Mouse (Mus musculus) brown adipose tissue, adult 24 weeks (tissue): Measurements from ENCODE around the gene Gigyf1. TPM values are rescaled to one million over a fixed set of nuclear protein-coding genes. Genes with fewer than 3 reads are reported as not detected.
A peak's percentile ranks its signal among the peaks of the same experiment; 100 is the strongest.

Experiments used
- H3K27ac ChIP-seq: fragments of 200-500 bp; replicated peaks from 2 replicates; pipeline ENCODE4 v1.5.1; 2012; ENCODE audit warnings: low read depth, mild to moderate bottlenecking, low read length
- H3K4me1 ChIP-seq: fragments of 200-500 bp; 2 replicates; pipeline ENCODE4 v1.6.1; 2012; ENCODE audit warnings: low read length, mixed read lengths; ENCODE audit not compliant: control insufficient read depth, insufficient read depth, insufficient read length
- H3K4me3 ChIP-seq: fragments of 200-500 bp; 2 replicates; pipeline ENCODE4 v1.5.1; 2012; ENCODE audit warnings: low read depth, mild to moderate bottlenecking, low read length, moderate library complexity; ENCODE audit not compliant: insufficient read depth
- polyA plus RNA-seq: library from polyadenylated mRNA; stranded (reverse); fragments of >200 nt; gene quantifications from 2 replicates; pipeline ENCODE4 v1.2.4, GENCODE M21; 2012; ENCODE audit not compliant: missing spikeins, insufficient read depth, insufficient read length

The Gigyf1 gene
- polyA plus RNA-seq, 1 experiment: 8.6 TPM

DNA sequence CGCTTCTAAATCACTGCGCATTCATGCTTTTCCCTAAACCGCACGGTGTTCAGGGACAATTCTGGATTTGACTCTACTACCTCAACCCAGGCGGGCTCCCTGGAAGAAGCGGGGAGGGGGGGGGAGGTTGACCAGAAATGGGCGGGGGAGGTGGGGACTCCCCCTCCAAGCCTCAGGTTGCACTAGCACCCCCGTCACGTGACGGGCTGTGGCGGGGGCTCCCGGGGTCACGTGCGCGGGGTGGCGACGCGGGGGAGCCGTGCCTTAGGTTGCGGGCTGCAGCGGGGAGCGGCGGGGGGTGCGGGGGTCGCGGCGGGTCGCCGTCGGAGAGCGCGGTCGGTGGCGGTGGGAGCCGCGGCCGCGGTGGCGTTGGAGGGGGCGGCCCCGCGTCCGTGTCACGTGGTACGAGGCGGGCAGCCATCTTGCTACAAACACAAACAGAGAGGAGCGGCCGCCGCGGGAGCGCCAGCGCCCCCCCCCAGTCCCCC lies 8.3 kb upstream of the Gigyf1 start:
- Histone ChIP-seq H3K27ac (0 out of 2 replicates have a peak overlapping the region, but pooled peaks have one; percentile 1), H3K4me1 (peaks cover 12% of the 10 kb centered on the region), H3K4me3 (peak overlapping the region; percentile 73)

GRCm38 (mm10) chr5:137510573-137511390 lies 7.6 kb upstream of the Gigyf1 start:
- peak overlapping the region; percentile 73 for H3K4me3 ChIP-seq
- H3K27ac ChIP-seq: no peak overlapping the region
- H3K4me1 ChIP-seq: peaks cover 12% of the 10 kb centered on the region

DNA sequence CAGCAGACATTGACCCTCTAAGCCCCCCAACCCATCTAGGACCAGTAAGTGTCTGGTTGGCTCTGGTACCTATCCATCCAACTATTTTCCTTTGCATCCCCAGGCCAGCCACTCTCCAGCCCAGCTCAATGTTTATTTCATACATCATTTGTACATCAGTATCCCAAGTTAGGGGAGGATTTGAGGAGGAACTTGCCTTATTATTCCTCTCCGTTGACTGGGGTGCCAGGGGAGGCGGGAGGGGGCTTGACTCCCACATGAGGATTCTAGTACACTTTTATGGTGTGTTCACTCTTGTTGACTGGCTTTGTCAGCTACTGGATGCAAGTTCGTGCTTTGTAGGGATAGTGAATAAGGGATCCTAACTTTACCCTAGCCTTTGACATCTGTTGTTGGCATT lies 6.6 kb upstream of the Gigyf1 start:
- H3K4me3 ChIP-seq: peak overlapping the region; percentile 73

GRCm38 (mm10) chr5:137512847-137513794 lies 5.2 kb upstream of the Gigyf1 start:
- no peak overlapping the region for H3K27ac ChIP-seq

More for the DNA sequence above, 6.6 kb upstream of the Gigyf1 start:
- peaks cover 12% of the 10 kb centered on the region for H3K4me1 ChIP-seq
- H3K27ac ChIP-seq: no peak overlapping the region

GRCm38 (mm10) chr5:137513951-137514721 lies 4.2 kb upstream of the Gigyf1 start:
- H3K27ac ChIP-seq: no peak overlapping the region
- peaks cover 12% of the 10 kb centered on the region for H3K4me1 ChIP-seq
- no peak overlapping the region for H3K4me3 ChIP-seq

More at GRCm38 (mm10) chr5:137512847-137513794, 5.2 kb upstream of the Gigyf1 start:
- Histone ChIP-seq H3K4me1 (peaks cover 12% of the 10 kb centered on the region), H3K4me3 (no peak overlapping the region)

GRCm38 (mm10) chr5:137514811-137515210 lies 3.5 kb upstream of the Gigyf1 start:
- H3K4me1 ChIP-seq: peaks cover 12% of the 10 kb centered on the region

GRCm38 (mm10) chr5:137519691-137520550 lies 1.6 kb downstream of the Gigyf1 start:
- H3K4me3 ChIP-seq: no peak overlapping the region
- no peak overlapping the region for H3K27ac ChIP-seq
- no peaks in the 10 kb centered on the region for H3K4me1 ChIP-seq

More at GRCm38 (mm10) chr5:137514811-137515210, 3.5 kb upstream of the Gigyf1 start:
- Histone ChIP-seq H3K27ac (no peak overlapping the region), H3K4me3 (no peak overlapping the region)

- Histone ChIP-seq H3K4me3 (no peak overlapping the region), H3K4me1 (no peaks in the 10 kb centered on the region), H3K27ac (no peak overlapping the region)
Observed at GRCm38 (mm10) chr5:137521861-137522260, 3.5 kb downstream of the Gigyf1 start.

- no peaks in the 10 kb centered on the region for H3K4me1 ChIP-seq
- H3K27ac ChIP-seq: no peak overlapping the region
- H3K4me3 ChIP-seq: no peak overlapping the region
Observed at GRCm38 (mm10) chr5:137522711-137523110, 4.4 kb downstream of the Gigyf1 start.

GRCm38 (mm10) chr5:137523396-137524250 lies 5.3 kb downstream of the Gigyf1 start:
- Histone ChIP-seq H3K4me3 (no peak overlapping the region), H3K27ac (no peak overlapping the region), H3K4me1 (no peaks in the 10 kb centered on the region)

DNA sequence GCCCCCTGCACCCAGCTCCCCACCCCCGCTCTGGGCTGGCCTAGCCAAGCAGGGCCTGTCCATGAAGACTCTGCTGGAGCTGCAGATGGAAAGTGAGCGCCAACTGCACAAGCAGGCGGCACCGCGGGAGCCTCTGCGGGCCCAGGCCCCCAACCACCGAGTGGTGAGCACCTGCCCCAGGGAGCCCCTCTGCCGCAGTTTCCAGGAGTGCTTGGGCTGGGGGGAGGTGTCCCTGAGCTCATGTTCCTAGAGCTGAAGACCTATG lies 5.8 kb downstream of the Gigyf1 start:
- Histone ChIP-seq H3K4me3 (no peak overlapping the region), H3K27ac (no peak overlapping the region), H3K4me1 (no peaks in the 10 kb centered on the region)

- H3K27ac ChIP-seq: no peak overlapping the region
- H3K4me1 ChIP-seq: no peaks in the 10 kb centered on the region
- H3K4me3 ChIP-seq: no peak overlapping the region
Observed at GRCm38 (mm10) chr5:137524671-137525070, 6.3 kb downstream of the Gigyf1 start.

GRCm38 (mm10) chr5:137525511-137525910 lies 7.2 kb downstream of the Gigyf1 start:
- Histone ChIP-seq H3K4me3 (no peak overlapping the region), H3K27ac (no peak overlapping the region), H3K4me1 (no peaks in the 10 kb centered on the region)
